Comparison of ENCODE assay signal across 27 mouse cellular contexts in genomic region chr13:54048679-54049352, GRCm38 (mm10). TPM values are rescaled to one million over a fixed set of nuclear protein-coding genes. Genes with fewer than 3 reads are reported as not detected.
DNase-seq lines count a peak whose midpoint lies in the region; ATAC-seq and TF ChIP-seq lines count a peak whose summit lies in the region.
"Had no signal": no experiment of that assay in that cellular context is flagged by ENCODE, and none has a peak within 500 bp of the region (broad histone marks: within the 10 kb centered on the region; RNA-seq: fewer than 3 reads in every experiment).

No protein-coding gene starts in this region.

- no peaks in the 10 kb centered on the region for H3K36me3 ChIP-seq in midbrain, embryonic 13.5 days
- H3K36me3 ChIP-seq in midbrain, embryonic 10.5 days: no peaks in the 10 kb centered on the region
- H3K36me3 ChIP-seq: embryonic facial prominence, embryonic 10.5 days; embryonic facial prominence, embryonic 13.5 days; forebrain, embryonic 12.5 days; heart, embryonic 10.5 days; hindbrain, embryonic 12.5 days; hindbrain, embryonic 15.5 days had no signal

- H3K27me3 ChIP-seq in midbrain, embryonic 13.5 days: peaks cover 8% of the 10 kb centered on the region
- peaks cover 15% of the 10 kb centered on the region for H3K27me3 ChIP-seq in midbrain, embryonic 10.5 days (ENCODE audit: low read depth, poor library complexity, severe bottlenecking)

- 52% methylated on average over 7 of the region's 7 CpGs for WGBS in midbrain, embryonic 13.5 days
- 79% methylated on average over 7 of the region's 7 CpGs for WGBS in midbrain, embryonic 10.5 days

- TF ChIP-seq POLR2A in brain, embryonic 14.5 days (IDR thresholded peaks at IDR 0.05; ENCODE audit: borderline replicate concordance, extremely low read depth, insufficient read depth, insufficient read length, poor library complexity, severe bottlenecking): no peak

- H3K9ac ChIP-seq in midbrain, embryonic 13.5 days (replicated peaks): no peak overlapping the region
- H3K9ac ChIP-seq: embryonic facial prominence, embryonic 13.5 days; forebrain, embryonic 12.5 days; hindbrain, embryonic 12.5 days; hindbrain, embryonic 15.5 days had no signal

- no peak for TF ChIP-seq CTCF in brain, embryonic 14.5 days (IDR thresholded peaks at IDR 0.05; ENCODE audit: borderline replicate concordance, extremely low read depth, insufficient read depth, insufficient read length)

- no peak overlapping the region for H3K27ac ChIP-seq in midbrain, embryonic 13.5 days
- no peak overlapping the region for H3K27ac ChIP-seq in midbrain, embryonic 10.5 days (replicated peaks)
- H3K27ac ChIP-seq: embryonic facial prominence, embryonic 10.5 days; embryonic facial prominence, embryonic 13.5 days; forebrain, embryonic 12.5 days; gastrocnemius, adult 2 months; heart, adult 2 months; heart, embryonic 10.5 days; hindbrain, embryonic 12.5 days; hindbrain, embryonic 15.5 days had no signal

- H3K4me2 ChIP-seq in midbrain, embryonic 13.5 days (replicated peaks): no peak overlapping the region
- H3K4me2 ChIP-seq: embryonic facial prominence, embryonic 13.5 days; forebrain, embryonic 12.5 days; hindbrain, embryonic 12.5 days; hindbrain, embryonic 15.5 days had no signal

- no peak for DNase-seq in midbrain, embryonic 10.5 days (ENCODE audit: low spot score)
- peak; percentile 47 for DNase-seq in retina, postnatal 1 day
- DNase-seq in retina, embryonic 14.5 days (ENCODE audit: low spot score): no peak
- peak; percentile 49 for DNase-seq in brain, embryonic 14.5 days (ENCODE audit: low read depth)
- DNase-seq in lung, postnatal 10 days: no peak
- no peak for DNase-seq in yolk sac, embryonic 10.5 days (ENCODE audit: low spot score)
- DNase-seq: adrenal gland, postnatal 10 days; adrenal gland, postnatal 36 days; cerebellum, adult 11 months; cerebellum, adult 2 months; cerebellum, adult 9-11 months; cerebellum, postnatal 25 days; embryo, embryonic 11 days; gastrocnemius, adult 2 months; gastrocnemius, postnatal 14 days; heart, adult 2 months had no signal

- no peak overlapping the region for H3K4me3 ChIP-seq in midbrain, embryonic 13.5 days (replicated peaks)
- no peak overlapping the region for H3K4me3 ChIP-seq in midbrain, embryonic 10.5 days
- H3K4me3 ChIP-seq: embryonic facial prominence, embryonic 10.5 days; embryonic facial prominence, embryonic 13.5 days; erythroblast, embryonic 14.5 days; forebrain, embryonic 12.5 days; gastrocnemius, adult 2 months; heart, adult 2 months; heart, embryonic 10.5 days; hindbrain, embryonic 12.5 days; hindbrain, embryonic 15.5 days had no signal

- 0 out of 2 replicates have a peak, but pooled peaks cover 19% of the 10 kb centered on the region for H3K4me1 ChIP-seq in midbrain, embryonic 13.5 days (replicated peaks)
- peaks cover 17% of the 10 kb centered on the region for H3K4me1 ChIP-seq in midbrain, embryonic 10.5 days
- H3K4me1 ChIP-seq: heart, embryonic 10.5 days; hindbrain, embryonic 12.5 days; hindbrain, embryonic 15.5 days had no signal

- ATAC-seq in midbrain, embryonic 13.5 days: peak; percentile 68; the same call in 1 of the 2 replicates
- ATAC-seq: forebrain, embryonic 16.5 days; Patski had no signal

- no peaks in the 10 kb centered on the region for H3K9me3 ChIP-seq in midbrain, embryonic 13.5 days
- no peaks in the 10 kb centered on the region for H3K9me3 ChIP-seq in midbrain, embryonic 10.5 days (replicated peaks)
- H3K9me3 ChIP-seq: embryonic facial prominence, embryonic 10.5 days; embryonic facial prominence, embryonic 13.5 days; forebrain, embryonic 12.5 days; heart, embryonic 10.5 days; hindbrain, embryonic 12.5 days; hindbrain, embryonic 15.5 days had no signal

RNA-seq across cellular contexts. Expression of gene Drd1, which starts 6.7 kb away (rescaled TPM):
- 1.2 and 2.0 TPM in 2 replicates for polyA plus RNA-seq in midbrain, embryonic 13.5 days (2015; fragmentation: Nextera tagmentation; extraction: Ambion mirVana)
- polyA plus RNA-seq in midbrain, embryonic 10.5 days (2016; fragmentation: Nextera tagmentation; extraction: Ambion mirVana): 0.26 and 0.52 TPM in 2 replicates
- 1.2 and 1.6 TPM in 2 replicates for polyA plus RNA-seq in brain, embryonic 14.5 days (2012; rRNA removed)
- polyA plus RNA-seq: erythroblast, embryonic 14.5 days; heart, embryonic 14.5 days had no signal

RNA-seq across cellular contexts. Expression of gene Sfxn1, which starts 22.9 kb away (rescaled TPM):
- 82.2 and 86.3 TPM in 2 replicates for polyA plus RNA-seq in midbrain, embryonic 13.5 days (2015; fragmentation: Nextera tagmentation; extraction: Ambion mirVana)
- 83.2 and 86.2 TPM in 2 replicates for polyA plus RNA-seq in midbrain, embryonic 10.5 days (2016; fragmentation: Nextera tagmentation; extraction: Ambion mirVana)
- polyA plus RNA-seq in brain, embryonic 14.5 days (2012; rRNA removed): 49.1 and 62.2 TPM in 2 replicates

Comparison
In these comparisons a context has a peak if more than half of its experiments do, and no peak if none do; other contexts are left out.
1. DNase-seq: peak in retina, postnatal 1 day (single experiment) and brain, embryonic 14.5 days (single experiment); none in midbrain, embryonic 10.5 days (single experiment), retina, embryonic 14.5 days (single experiment), lung, postnatal 10 days (single experiment) and yolk sac, embryonic 10.5 days (single experiment).